Comparison of ENCODE assay signal across 17 mouse cellular contexts in genomic region chr17:27382916-27383315, GRCm38 (mm10).
"Had no signal": no experiment of that assay in that cellular context is flagged by ENCODE, and none has a peak within 500 bp of the region (broad histone marks: within the 10 kb centered on the region; RNA-seq: fewer than 3 reads in every experiment).

No protein-coding gene starts in this region.

- H3K27me3 ChIP-seq: limb, embryonic 13.5 days; liver, embryonic 15.5 days; midbrain, embryonic 13.5 days had no signal

- H3K4me3 ChIP-seq: left cerebral cortex, adult 2 months; limb, embryonic 10.5 days; limb, embryonic 13.5 days; liver, embryonic 12.5 days; liver, embryonic 15.5 days; megakaryocyte, embryonic 14.5 days; midbrain, embryonic 10.5 days; midbrain, embryonic 13.5 days had no signal

- H3K9ac ChIP-seq: limb, embryonic 13.5 days; liver, embryonic 12.5 days; liver, embryonic 15.5 days; midbrain, embryonic 13.5 days had no signal

- ATAC-seq: intestine, embryonic 16.5 days; liver, embryonic 12.5 days; lung, postnatal 0 days; midbrain, embryonic 13.5 days had no signal

- H3K36me3 ChIP-seq: limb, embryonic 10.5 days; limb, embryonic 13.5 days; liver, embryonic 12.5 days; liver, embryonic 15.5 days; midbrain, embryonic 10.5 days; midbrain, embryonic 13.5 days had no signal

- DNase-seq: kidney, adult 18-20 months; layer of hippocampus, postnatal 36 days; liver; lung, adult 18-20 months; thymus, adult 18-20 months; thymus, postnatal 36 days had no signal

- H3K27ac ChIP-seq: kidney, postnatal 0 days; left cerebral cortex, adult 2 months; limb, embryonic 10.5 days; limb, embryonic 13.5 days; liver, embryonic 12.5 days; liver, embryonic 15.5 days; midbrain, embryonic 10.5 days; midbrain, embryonic 13.5 days had no signal

- H3K4me1 ChIP-seq: liver, embryonic 15.5 days; megakaryocyte, embryonic 14.5 days had no signal

- H3K4me2 ChIP-seq: limb, embryonic 13.5 days; liver, embryonic 12.5 days; liver, embryonic 15.5 days; midbrain, embryonic 13.5 days had no signal

- H3K9me3 ChIP-seq: liver, embryonic 12.5 days; liver, embryonic 15.5 days; midbrain, embryonic 10.5 days; midbrain, embryonic 13.5 days had no signal
